Mouse (Mus musculus) left cerebral cortex, adult 18-20 months (tissue): ENCODE results near the gene Acvrl1. TPM values are rescaled to one million over a fixed set of nuclear protein-coding genes. Genes with fewer than 3 reads are reported as not detected.
"Not testable (repeated sequence)": the region's sequence is repeated elsewhere in the genome, so short reads cannot be mapped to it uniquely, and the experiment has no call there.

ENCODE experiments used
- DNase-seq, 2 experiments: peaks; one replicate each; pipeline ENCODE4 v3.0.0; 2021 to 2022; ENCODE audit warnings: low spot score in 2 of 2, mixed read lengths in 1 of 2
- total RNA-seq, 2 experiments: library from RNA; stranded (reverse); gene quantifications; 2 replicates each; pipeline ENCODE4 v1.2.3; 2021

Acvrl1 gene
- total RNA-seq, 2 experiments from 2014 or later: 12.1 to 14.2 TPM

DNA sequence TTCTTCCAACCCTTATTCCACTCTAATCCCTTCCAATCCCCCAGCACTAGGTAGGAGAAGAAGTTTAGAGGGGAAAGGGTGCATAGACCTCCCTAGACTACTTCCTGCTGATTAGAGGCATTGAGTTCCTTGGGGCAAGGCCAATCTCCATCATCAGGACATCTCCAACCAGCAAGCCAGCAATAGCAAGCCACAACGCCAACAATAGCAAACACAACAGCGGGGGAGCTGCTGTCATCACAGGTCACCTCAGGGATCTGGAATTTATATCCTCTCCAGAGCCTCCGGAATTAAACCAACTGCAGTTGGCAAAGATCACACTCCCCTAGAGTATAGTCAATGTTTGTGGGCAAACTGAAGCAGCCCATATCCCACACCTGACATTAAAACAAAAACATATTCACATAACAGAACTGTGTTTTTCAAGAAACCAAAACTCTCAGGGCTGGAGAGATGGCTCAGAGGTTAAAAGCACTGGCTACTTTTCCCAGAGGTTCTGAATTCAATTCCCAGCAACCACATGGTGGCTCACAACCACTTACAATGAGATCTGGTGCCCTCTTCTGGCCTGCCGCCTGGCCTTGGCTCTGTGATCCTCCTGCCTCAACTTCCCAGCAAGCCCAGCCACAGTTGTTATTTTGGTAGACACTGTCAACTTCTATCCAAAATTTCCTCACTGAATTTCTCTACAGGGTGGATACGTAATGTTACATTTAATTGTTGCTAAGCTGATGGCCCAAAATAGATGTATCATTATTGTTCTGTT is 20.2 kb upstream of the Acvrl1 start:
- DNase-seq: no peak

DNA sequence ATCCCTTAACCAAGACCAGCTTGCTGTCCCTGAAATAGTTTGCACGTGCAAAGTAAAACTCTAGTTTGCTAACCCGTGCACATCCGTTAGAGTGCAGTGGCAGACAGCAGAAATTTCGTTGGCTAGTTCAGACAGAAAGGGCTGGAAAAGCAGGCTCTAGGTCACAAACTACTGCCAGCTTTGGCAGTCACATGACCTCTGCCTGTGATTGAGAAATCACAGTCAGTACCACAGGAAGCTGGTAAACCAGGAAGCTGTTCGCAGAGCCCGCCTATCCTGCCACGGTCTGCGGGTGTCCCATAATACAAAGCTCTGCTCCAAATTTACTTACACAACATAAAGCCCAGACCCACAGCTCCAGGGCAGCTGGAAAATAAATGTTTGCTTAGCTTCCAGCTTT is 15.1 kb upstream of the Acvrl1 start:
- DNase-seq: no peak

DNA sequence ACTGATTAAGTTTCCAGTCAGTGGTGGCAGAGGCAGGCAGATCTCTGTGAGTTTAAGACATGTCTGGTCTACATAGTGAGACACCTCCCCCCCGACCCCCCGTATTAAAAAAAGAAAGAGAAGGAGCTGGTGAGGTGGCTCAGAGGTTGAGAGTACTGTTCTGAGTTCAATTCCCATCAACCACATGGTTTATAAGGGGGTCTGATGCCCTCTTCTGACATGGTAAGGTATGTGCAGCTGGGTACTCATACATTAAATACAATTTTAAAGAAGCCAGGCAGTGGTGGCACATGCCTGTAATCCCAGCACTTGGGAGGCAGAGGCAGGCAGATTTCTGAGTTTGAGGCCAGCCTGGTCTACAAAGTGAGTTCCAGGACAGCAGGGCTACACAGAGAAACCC is 14.5 kb upstream of the Acvrl1 start:
- DNase-seq: not testable (repeated sequence)

DNA sequence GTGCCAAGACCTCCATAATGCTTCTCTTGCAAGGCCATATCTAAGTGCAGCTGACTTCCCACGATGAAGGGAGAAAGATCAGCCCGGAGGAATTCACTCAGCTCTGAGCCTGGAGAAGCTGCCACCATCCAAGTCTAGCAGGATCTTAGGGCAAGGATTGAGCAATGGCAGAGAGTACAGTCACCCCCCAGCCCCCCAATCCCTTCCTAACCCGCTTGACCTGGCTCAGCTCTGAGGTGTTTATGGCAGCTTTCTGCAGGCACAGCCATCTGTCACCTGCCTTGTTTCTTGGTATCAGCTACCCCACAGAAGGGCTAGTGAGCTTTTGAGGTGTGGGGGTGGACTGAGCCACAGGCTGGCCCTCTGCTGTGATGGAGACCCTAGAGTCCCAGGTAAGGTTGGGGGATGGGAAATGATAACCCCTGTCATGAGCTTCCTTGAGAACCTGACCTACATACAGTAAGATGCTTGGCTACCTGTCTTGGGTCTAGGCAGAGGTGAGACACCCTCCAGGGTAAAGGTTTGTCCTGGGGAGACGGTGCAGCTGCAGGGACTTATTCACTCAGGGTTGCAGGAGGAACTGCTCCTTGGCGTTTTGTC is 12.7 kb upstream of the Acvrl1 start, which contains the start of gene Ankrd33:
TSS of gene Ankrd33 (plus strand) at position 245 of the 600 bp plus-strand sequence.
- no peak for DNase-seq

DNA sequence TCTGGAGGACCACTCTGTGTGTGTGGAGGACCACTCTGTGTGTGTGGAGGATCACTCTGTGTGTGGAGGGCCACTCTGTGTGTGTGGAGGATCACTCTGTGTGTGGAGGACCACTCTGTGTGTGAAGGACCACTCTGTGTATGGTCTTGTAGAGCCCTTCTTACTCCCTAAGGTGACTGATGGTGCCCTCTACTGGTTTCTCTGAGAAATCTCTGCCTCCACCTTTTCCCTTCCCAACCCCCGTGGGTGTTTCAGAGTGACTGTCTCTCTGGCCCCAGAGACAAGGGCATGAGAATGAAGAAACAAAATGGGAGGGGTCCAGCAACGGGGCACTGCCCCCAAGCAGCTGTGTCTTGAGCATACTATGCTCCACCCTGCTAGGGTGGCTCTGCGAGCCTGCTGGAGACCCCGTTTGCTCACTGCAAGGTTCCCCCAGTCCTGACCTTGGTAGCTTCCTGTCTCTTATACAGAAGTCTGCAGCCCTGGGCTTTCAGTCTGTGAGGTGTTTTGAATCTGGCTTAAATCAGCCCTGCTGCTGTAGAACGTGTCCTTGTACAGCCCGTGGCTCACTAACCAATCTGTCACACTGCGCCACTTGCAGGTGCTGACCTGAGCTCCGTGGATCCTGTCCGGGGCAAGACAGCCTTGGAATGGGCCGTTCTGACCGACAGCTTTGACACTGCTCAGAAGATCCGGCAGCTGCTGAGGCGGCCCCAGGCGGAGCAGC is 9.8 kb upstream of the Acvrl1 start:
- no peak for DNase-seq

DNA sequence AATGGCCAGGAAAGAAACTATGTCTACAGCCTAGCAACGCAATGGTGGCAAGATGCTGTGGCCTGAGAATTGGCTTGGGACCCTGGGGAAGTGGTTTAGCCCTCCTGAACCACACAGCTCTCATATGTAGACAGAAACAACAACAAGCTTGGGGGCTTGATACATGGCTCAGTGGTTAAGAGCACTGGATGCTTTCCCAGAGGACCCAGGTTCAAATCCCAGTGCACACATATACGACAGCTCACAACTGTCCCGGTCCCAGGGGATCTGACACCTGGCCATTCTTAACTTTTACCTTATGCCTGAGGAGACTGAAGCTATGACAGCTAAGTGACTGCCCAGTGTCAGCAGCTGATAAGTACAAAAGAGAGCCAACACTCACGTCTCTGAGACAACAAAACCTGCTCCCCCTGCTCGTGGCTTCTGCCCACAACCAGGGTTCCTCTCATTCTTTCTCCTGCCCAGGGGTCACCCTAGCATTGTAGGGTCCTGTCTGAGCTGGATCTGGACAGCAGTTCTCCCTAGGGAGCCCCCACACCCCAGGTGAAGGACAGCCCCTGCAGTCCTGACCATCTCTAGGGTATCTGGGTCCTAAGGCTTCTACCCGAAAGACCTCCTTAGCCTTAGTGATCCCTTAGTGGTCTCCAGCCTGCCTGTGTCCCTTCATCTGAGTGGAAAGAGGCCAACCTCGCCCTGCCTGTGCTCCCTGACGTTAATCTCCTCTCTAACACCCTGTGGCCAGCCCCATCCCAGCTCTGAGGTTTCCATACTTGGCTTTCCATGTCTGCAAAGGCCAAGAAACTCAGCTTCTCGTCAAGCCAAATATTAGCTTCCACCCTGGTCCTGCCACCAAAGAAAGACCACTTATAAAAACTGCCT is 6.7 kb upstream of the Acvrl1 start:
- DNase-seq: no peak

DNA sequence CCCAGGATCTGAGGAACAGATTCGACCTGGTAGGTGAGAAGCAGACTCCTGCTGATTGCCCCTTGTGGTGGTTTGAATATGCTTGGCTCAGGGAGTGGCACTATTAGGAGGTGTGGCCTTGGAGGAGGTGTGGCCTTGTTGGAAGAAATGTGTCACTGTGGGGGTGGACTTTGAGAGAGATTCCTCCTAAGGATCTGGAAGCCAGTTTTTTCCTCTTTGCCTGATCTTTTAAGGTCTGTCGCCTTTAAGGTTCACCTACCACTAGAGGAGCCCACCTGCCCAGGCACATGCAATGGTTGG is 6.1 kb upstream of the Acvrl1 start:
- no peak for DNase-seq

DNA sequence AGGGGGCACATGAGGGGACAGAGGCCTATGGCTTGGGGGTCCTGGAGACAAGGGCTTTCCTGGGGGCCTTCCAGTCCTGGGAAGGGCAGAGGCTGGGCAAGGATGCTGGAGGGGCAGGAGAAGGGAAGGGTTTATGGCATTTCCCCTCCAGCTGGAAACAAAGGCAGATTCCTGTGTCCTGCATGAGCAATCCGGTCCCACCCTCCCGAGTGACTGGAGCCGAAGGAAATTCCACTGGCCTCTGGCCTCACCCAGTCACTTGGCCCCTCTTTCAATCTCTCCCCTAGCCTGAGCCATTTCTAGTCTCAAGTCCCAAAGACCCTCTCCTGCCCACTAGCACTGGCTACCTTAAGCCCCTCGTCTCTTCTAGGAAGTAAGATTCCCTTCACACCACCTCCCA is 5.1 kb upstream of the Acvrl1 start:
- DNase-seq: no peak

DNA sequence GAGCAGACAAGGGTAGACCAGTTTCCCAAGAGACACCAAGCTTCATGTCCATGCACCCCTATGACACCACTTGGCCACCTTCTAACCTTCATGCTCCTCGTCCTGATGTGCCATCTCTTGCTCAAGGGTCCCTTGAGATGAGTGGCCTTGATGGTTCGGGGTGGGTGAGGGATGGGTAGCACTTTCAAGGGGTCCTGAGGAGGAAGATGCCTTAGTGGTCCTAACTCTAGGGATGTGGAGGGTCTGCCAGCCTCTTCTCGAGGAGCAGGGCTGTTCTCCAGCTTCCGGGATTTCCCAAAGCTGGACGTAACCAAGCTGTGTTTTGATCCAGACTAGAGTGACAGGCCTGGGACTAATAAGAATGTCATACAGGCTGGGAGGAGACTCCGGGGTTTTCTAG is 2.8 kb upstream of the Acvrl1 start:
- DNase-seq: no peak

DNA sequence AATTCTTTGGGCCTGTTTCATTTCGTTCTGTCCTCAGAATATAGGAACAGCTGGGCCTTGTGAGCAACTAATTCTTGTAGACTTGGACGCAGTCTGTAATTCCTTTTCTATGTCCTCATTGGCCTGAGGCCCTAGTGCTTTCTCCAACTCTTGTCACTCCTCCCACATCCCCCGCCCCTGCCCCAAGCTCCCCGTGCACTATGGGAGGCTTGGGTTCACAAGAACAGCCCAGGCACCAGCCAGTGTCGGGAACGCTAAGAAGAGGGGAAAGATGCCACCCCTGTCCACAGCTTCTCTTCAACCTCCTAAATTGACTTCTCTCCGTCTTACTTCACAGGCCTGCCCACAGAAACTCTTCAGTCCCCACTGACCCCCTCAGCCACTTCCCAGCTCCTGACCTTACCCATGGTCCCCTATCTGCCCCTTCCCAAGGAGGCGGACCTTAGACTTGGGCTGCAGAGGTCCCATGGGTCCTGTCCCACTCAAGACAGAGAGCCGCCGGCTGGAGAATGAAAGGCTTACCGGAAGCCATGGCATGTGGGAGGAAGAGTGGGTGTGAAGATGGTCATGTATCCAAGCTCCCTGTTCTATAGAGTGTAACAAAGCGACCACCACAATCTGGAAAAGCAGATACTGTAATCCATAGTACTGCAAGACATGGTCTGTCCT is 1.3 kb upstream of the Acvrl1 start:
- DNase-seq: no peak

DNA sequence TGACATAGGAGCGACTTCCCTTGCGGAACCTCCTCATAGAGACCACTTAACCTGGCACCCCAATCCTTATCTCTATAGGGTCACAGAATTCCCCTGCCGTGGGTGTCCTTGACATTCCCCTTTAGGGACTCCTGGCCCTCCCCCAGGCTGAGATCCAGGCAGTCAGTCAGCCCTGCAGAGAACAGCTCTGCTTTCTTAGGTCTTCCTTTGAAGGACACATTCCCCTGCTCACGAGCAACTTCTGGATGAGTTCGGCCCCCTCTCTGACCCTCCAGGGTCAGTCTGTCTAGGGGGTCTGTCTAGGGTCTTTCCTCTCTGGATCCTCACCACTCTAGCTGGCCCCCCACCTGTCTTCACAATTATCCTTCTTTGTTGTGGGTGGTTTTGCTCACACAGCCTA is 1.1 kb downstream of the Acvrl1 start:
- DNase-seq: no peak

DNA sequence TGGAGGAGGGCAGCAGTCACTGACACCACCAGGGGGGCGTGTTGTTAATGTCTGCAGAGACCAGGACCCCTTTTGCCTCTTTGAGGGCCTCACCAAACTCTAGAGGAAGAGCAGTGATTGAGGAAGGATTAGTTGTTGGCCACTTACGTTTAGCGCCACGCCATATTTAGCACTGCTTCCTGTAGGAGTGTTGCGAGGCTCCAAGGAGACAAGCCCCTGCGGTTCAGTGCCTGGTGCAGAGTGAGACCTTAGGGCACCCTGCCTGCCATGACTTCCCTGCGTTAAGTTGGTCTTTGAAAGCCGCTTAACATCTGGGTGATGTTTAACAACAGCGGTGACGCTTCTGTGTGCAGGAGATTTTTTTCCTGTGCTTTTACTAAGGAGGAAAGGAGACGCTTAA is 3.2 kb downstream of the Acvrl1 start:
- DNase-seq: no peak

DNA sequence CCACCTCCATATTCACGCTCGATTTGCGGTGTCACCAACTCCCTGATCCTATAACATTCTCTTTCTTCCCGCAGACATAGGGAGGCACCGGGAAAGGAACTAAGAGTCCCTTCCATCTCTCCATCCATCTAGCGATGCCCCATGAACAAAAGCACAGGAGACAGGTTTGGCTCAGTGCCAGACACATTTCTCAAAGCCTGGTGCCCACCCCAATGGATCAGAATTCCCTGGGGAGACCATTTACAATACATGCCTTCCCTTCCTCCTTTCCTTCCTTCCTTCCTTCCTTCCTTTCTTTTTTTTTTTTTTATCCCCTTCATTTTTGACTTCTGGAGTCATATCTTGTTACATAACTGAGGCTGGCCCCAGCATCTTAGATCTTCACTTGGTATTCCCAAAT is 3.7 kb downstream of the Acvrl1 start:
- no peak for DNase-seq

DNA sequence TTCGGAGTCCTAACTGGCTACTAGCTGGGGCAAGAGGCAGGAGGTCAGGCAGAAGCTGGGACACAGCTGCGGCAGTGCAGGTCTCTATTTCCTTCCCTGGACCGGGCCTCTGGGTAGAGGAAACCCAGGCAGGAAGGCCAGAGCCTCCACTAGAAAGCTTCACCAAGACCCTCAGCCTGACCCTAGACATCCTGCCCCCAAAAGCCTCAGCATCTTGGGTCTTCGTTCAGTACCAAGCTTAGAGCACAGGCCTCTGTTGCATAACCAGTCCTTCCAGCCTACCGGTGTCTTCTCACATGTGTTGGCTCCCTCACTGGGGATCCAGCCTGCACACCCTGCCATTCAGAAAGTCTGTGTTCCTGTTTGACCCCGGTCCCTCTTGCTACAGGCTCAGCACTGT is 4.4 kb downstream of the Acvrl1 start:
- DNase-seq: no peak

DNA sequence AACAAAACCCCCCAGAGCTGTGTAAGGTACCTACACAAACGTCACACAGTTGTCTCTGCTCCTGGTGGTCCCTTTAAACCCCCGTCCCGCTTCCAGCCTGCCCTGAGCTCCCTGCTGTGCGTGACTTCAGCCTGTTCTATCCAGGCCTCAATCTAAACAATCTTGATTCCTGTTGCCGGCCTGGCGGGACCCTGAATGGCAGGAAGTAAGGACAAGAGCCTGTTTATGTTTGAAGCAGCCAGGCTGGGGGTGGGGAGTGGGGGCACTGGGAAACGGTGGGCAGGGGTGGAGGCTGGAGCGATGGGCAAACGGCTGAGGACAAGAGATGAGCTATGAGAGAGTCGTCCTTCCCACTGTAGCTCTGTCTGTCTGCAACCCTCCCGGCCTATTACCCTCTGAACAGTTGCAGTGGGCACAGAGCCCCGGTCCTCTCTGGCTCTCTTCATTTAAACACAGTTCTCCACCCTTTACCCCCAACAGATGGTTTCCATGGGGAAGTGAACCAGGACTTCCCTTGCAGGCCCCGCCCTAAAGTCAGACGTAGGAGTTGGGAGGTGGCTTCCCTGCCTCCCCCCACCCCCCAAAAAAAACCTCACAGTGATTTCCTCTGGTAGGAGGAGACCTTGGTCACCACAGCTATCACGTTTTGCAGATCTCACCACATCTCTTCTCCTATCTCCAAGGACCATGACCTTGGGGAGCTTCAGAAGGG is 5.8 kb downstream of the Acvrl1 start:
- DNase-seq: no peak

DNA sequence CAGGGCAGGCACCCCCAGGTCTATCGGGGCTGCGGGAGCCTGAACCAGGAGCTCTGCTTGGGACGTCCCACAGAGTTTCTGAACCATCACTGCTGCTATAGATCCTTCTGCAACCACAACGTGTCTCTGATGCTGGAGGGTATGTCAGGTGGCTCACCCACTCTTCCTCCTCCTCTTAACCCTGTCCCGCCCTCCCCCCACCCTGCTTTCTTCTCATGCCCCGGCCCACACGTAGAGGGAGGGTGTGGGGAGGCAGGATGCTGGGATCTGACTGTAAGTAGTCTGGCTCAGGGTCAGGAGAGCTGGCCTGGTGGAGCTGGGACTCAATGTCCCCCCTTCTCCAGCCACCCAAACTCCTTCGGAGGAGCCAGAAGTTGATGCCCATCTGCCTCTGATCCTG is 7.1 kb downstream of the Acvrl1 start:
- DNase-seq: no peak

DNA sequence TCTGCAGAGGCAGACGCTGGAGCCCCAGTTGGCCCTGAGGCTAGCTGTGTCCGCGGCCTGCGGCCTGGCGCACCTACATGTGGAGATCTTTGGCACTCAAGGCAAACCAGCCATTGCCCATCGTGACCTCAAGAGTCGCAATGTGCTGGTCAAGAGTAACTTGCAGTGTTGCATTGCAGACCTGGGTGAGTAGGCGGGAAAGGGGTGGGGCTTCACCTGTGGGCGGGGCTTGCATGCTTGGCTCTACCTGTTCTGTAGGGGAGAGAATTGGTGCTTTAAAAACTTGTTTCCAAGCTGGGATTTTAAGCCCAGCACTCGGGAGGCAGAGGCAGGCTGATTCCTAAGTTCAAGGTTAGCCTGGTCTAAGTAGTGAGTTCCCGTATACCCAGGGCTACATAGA is 9.1 kb downstream of the Acvrl1 start:
- DNase-seq: no peak

DNA sequence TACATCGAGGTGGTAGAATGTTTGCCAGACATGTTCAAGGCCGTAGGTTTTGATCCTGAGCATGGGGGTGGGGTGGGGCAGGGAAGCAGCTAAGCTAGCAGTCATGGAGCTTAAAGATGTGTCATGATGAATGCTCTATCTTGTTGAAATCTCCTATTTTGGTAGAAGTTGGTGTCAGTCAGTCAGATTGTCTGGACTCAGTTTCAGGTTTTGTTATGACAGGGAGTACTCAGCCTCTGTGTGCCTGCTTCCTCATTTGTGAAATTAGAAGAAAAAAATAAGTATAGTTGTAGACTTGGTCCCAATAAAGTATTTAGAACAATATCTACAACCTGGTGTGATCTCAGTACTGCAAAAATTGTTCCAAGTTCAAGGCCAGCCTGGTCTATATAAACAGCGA is 10.4 kb downstream of the Acvrl1 start:
- DNase-seq: no peak

DNA sequence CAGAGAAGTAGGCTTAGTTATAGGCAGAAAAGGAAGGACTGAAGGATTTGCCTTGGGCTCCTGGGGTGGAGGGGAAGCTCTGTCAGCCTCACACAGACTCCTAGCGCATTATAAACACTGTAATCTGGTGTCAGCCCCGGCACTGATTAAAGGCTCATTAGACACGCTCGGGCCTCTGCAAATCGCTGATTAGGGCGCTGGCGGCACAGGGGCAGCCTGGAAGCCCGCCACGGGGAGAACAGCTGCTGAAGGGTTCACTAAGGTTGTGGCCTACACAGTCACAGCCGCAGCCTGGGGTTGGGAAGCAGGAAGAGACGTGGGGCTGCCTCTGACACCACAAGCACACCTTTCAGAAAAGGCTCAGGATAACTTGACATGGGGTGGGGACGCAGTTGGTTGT is 11.6 kb downstream of the Acvrl1 start:
- no peak for DNase-seq

DNA sequence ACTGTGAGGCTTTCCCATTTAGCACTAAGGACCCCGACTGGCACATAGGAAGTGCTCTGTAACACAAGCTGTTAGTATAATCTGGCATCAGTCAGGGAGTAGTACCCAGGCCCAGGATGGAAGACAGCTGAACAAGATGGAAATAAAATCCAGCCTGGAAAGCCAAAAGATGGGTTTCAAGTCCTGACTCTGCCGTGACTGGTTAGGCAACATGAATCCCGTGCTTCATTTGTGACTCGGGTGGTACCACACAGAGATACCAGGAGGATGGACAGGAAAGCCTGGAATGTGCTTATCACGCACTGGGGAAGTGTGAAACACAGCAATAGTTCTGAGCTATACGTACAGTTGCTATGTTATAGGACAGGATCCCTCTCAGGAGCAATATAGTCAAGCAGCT is 12.3 kb downstream of the Acvrl1 start:
- DNase-seq: no peak
